Mouse (Mus musculus): ENCODE data around the gene Tmem230.

The Tmem230 gene

DNA sequence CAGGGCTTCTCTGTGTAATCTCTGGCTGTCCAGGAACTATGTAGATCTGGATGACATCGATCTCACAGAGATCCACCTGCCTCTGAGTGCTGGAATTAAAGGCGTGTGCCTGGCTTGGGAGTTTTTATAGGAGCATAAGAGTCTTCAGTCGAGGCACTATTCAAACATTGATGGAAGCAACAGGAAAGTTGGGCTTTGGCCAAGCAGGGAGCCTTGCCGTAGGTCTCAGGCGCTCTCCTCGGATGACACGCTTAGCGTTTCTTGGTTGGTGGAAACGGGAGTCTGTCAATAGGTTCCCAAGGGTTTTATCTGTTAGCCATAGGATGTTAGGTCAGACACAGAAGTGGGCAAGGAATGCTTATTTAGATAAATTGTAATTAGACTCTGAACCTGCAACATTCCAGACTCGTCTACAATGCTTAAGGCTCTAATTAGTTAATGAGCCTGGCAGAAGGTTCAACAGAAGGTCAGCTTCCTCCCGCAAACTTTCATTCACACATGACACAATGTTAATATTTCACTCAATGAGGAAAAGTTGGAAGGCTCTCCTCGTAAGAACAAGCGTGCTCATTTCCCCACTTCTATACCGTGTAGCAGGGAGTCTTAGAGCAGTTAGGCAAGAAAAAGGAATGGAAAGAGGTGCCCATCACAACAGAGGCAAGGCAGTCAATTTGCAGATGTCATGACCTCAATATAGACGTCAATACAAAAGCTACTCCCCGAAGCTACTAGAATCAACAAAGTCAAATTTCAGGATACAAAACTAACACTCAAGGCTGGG, 13.4 kb downstream of the Tmem230 start:
- no peak for DNase-seq (ENCODE audit: low read depth, low spot score)

DNA sequence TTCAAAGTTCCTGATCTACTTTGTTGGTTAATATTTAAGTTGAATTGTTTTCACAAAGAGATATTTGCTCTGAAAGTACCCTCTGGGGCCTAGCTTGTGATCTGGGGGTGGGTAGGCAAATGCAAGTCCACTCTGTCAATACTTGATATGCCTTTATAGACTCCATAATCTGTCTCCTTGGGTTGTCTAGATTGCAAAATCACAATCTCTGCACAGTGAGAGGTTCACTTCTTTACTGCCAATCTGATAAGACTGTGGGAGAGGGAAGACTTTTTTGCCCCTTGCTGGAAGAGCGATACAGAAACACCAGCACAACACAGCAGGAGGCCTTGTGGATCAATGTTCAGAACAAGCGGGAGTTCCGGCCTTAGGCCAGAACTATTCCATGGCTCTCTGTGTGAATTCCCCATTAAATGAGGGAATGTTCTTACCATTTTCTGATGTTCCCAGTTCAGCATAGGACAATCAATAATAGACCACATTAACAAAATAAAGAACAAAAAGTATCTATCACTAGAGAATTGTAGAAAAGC, 15.1 kb downstream of the Tmem230 start:
- DNase-seq (ENCODE audit: low read depth, low spot score): no peak

DNA sequence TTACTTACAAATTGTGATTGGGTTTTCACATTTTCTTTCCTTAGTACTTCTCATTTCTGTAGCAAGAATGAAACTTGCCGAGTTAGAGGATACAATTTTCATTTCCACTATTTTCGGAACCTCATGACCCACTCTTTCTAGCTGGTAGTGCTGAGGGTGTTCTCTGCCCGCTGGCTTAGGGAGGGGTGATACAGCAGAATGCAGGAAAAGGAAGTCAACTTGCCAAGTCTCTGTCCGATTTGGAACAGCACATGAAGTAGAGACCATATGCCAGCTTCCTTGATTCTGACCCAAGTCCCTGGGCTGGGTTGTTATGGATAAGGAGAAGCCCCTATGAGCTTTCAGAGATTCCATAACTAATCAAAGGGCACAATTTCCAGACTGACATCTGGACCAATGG, 23.2 kb downstream of the Tmem230 start:
- DNase-seq (ENCODE audit: low read depth, low spot score): no peak

DNA sequence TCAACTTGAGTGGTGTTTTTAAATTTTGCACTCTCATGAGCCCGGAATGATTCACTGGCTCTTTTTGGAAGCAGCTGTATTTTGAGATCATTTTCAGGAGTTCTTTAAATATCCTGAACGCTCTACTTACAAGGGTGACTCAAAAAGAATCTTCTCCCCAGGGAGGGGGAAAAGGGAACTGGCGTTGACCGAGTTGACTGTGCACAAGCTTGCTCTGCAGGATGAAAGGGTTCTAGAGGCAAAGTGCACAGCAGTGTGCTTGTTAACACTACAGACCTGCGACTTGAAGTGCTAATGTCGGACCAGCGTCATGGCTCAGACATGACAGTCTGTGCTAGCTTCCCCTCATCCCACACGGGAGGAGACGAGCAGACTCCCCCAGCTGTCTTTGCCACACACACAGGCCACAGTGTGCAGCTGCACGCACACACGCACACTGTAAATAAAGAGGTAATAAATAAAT, 26.0 kb downstream of the Tmem230 start:
- DNase-seq (ENCODE audit: low read depth, low spot score): no peak

DNA sequence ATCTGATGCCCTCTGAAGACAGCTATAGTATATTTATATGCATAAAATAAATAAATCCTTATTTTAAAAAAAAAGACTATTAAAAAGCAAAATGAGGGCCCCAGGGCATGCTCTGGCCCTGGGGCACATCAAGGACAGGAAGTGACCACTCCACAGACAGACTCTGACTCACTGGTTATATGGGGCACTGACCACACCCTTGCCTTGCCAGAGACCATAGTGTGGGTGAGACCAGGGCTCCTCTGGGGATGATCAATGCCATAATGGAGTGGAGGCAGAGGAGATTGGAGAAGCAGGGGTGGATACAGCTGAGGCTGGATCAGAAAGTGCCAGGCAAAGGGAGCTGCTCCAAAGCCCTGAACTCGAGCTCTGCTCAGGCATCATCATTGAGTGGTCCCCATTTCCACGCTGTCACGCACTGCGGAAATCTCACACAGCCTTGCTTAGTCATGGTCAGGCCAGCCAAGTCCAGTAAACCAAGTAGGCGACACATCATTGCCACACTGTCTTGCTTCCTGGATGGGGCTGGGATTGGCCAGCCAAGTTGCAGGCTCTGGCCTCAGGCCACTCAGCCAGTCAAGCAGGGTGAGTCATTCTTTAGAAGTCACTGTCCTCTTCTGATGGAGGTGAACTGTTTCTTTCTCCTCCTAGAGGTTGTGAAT, 35.5 kb downstream of the Tmem230 start:
- DNase-seq (ENCODE audit: low read depth, low spot score): no peak

DNA sequence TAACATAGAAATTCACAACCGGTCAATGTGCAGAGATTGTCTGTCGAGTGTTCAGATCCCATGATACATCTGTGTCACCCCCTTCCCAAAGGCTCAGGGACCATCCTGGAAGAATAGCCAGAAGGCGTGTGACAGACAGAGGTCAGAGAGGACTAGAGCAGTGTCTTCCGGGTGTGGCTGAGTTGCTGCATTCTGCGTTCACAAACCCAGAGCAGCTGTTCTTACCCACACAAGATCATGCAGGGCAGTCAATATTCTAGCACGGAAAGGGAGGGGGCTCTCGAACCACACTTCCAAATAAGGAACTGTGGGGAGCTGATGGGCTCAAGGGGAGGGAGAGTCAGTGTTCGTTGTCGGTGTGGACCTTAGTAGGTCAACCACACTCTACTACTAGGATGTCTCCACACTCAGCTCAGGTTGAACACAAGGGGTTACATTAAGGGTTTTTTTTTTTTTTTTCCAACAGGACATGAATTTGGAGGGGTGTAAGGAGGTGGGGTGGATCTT, 36.7 kb downstream of the Tmem230 start:
- DNase-seq (ENCODE audit: low read depth, low spot score): no peak

DNA sequence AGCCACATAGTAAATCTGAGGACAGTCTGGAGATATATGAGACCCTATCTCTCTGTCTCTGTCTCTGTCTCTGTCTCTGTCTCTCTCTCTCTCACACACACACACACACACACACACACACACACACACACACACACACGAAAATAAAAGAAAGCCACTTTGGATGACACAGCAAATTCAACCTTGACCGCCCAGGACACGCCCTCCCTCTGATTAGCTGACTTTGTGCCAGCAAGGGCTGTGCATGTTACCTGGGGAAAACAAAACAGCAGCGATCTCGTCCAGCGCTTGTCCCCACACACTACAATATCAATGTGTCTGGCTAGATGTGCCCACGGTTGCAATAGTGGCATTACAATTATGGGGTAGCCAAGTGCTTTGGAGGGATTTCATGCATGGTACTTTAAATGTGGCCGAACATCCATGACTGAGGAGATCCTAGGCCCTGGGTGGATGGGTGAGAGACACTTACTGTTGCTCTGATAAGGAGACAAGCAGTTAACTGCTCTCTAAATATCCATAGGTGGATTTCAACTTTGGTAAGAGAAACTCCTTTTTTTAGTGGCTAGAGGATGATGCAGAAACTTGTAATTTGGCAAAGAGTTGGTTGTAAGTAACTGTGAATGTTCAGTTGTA, 39.2 kb downstream of the Tmem230 start:
- DNase-seq (ENCODE audit: low read depth, low spot score): no peak

DNA sequence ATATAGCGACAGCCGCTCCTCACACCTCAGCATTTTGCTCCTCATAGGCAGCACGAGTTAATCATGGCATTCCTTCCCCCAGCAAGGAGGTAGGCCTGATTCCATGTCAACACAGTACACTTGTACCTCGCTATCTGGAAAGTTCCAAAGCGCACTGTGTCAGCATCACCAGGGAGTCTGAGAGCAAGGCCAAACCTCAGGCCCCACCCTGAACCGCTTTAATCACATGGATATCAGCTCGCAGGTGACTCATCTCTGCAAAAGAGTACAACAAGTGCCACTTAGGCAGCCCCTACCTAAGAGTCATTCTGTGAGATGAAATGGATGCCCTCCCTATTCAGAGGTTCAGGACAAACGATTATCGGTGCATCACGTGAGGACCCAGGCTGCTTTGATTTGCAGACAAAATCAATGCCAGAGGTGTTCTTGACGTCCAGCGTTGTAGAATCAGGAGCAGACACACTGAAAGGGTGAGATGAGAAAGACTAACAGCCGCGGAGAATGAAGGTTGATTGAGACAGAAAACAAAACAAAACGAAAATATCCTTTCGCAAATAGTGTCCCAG, 41.2 kb downstream of the Tmem230 start:
- DNase-seq (ENCODE audit: low read depth, low spot score): no peak

DNA sequence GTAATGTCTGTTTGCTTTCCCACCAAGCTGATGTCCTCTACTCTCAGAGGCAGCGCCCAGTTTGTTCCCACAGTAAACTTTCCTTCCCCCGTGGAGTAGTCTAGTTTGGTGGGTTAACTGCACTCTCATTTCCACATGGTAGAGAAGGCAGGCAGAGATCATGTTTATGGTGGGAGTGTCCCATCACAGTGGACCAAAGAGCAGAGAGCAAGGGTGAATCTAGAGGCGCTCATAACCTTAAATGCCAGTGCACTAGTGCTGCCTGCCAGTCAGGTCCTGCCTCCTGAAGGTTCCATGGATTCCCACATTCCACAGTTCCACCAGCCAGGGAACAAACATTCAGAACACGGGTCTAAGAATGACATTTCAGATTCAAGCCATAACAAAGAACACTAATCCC, 42.1 kb downstream of the Tmem230 start:
- no peak for DNase-seq (ENCODE audit: low read depth, low spot score)

DNA sequence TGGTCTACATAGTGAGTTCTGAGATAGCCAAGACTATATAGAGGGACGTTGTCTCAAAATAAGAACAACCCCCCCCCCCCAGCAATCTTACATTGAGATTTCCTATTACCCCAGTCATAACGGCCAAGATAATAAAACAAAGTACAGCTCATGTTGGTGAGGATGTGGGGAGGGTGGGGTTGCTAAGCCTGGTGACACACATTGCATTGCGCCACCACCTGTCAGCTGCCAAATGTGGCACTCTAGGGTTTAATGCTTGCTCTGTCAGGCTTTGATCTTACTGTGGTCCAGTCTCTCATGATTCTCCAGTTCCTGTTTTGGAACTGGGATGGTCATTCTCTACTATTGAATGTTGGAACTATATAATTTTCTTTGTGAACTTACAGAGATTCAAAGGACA, 43.8 kb downstream of the Tmem230 start:
- no peak for DNase-seq (ENCODE audit: low read depth, low spot score)

DNA sequence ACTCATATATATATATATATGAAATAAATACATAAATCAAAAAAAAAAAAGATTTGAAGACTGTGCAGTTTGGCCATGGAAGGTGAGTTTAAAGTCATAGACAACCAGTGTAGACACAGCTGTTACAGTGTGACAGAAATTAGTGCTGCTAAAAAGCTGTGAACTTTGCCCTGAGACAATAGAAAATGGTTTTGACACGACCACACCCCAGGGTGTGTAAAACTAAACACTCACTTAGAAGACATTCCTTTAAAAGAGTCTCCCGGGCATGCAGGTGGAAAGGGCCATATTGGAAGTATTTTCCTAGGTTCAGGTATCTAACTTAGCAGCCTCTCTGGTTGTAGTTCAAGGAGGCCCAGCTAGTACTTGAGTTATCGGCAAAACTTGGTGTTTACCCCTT, 44.4 kb downstream of the Tmem230 start:
- no peak for DNase-seq (ENCODE audit: low read depth, low spot score)

DNA sequence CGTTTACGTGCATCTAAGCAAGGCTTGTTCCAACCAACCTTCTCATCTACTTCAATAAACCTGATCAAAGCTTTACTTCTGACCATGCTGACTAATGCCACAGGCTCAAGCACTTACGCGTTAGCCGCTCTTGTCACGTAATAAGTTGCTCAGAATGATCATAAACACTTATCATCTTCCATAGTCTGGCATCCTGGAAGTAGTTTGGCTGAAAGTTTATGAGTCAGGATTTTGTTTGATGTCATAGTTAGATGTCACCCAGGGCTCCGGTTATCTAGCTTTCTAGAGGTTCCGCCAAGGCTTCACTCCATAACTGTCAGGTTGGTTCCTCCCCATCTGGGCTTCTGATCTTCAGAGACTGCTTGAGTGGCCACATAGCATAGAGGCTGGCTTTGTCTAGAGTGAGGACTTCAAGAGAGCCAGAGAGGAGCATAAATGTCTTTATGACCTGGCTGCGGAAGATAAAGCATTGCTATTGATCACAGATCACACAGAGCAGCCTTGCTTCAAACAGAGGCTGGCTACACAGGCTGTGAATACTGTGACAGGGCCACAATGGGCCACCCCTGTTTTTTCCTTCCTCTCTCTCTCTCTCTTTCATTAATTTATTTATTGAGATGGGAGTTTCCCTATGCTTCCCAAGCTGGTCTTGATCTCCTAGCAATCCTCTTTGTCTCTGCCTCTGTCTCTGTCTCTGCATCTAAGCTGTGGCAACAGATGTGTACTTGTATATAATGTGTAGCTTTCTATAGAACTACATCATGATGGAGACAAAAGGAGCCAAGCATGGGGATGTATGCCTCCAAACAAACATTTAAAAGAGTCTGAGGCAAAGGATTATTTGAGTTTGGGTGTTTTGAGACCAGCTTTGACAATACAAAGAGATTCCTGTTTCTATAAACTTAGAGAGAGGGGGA, 49.3 kb downstream of the Tmem230 start:
- DNase-seq (ENCODE audit: low read depth, low spot score): no peak

DNA sequence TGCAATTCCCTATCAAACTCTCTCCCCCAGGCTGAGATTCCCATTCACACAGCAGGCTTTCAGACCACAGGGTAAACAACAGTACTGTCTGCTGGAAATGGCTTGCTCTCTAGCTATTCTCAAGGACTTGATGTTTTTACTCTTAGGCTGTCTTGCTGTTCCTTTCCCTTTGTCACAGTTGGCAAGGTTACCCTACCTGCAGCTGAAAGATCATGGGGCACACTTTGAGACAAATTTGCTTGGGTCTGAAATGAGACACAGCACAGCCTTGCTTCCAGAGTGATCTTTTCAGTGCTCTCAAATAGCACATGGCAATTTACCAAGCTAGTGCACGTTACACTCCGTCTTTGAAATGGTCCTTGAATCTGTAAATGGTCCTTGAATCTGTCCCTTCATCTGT, 52.0 kb downstream of the Tmem230 start:
- DNase-seq (ENCODE audit: low read depth, low spot score): no peak

DNA sequence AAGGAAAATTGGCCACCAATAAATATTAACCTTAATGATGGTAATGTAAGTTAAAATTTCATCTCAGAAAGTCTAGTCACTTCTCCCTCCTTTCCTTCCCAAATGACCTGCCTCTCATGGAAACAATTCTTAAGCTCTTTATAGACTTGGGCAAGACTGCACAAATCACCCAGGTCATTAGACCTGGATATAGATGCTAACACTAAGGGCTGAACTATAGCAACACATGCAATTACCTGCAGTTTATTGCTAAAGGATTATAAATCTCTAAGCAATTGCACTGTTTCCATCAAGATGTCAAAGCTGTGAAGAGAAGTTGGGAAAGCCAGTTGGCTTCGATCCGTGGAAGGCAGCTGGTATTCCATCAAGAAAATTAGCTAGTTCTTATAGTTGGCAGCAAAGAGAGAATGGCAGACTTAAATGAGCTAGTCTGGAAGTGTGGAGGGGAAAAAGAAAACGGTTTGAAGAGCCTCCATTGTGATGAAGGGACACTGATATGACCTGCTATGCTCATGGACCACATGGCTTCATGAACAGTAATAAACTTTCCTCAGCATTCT, 56.9 kb downstream of the Tmem230 start:
- DNase-seq (ENCODE audit: low read depth, low spot score): no peak
